Mouse (Mus musculus): ENCODE results near the gene Lgr4.

The Lgr4 gene

DNA sequence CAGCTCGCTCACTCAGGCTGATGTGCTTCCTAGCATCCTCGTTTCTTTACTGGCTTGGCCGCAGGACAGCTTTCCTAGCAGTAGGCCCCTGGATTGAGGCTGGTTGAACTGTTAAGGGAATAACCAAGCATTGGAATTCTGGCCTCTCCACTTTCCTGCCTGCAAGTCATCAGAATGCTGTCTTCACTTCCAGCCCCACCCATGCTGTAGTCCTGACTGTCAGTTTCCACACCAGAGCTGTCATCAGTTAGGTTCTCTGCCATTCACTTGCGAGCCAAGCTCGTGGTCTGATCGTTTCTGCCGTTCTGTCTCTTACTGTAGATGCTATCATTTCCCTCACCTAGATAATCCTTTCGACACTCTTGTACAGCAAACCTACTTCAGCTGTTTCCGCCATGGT is 27.5 kb downstream of the Lgr4 start:
- in situ Hi-C loops (cut with MboI, MseI), result no loop called here

DNA sequence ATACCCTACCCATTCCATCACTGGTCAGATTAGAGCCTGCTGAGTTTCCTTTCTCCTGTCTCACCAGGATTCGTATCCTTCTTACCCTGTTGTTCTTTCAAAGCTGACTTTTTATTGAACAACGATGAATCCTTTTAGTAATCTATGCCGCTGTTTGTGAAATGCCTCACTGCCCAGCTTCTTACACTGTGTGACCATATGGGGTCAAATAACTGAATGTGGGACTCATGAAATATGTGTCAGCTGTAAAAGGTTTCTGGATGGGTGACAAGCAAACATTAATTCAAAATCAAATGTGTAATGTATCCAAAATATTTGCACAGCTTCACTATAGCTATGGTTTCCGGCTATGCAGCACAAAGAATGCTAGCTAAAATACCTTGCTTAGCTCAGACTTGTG is 28.1 kb downstream of the Lgr4 start:
- in situ Hi-C loops (cut with MboI, MseI), result no loop called here

DNA sequence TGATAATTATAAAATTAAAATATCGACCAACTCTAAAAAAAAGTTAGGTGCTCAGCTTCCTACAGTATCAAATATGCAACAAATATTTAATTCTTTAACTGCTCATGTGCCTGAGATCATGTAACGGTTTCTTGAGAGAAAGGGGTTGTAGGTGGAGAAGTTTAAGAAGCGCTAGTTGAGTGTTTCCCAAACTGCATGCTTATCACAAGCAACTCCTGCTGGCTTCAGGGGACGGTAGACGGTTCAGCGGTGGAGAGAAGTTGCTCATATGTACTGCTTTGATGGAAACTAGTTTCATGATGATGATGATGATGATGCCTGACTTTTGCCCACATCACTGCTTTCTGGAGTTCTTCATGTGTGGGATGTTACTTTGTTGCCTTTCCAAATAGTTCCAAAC is 29.0 kb downstream of the Lgr4 start:
- in situ Hi-C loops (cut with MboI, MseI), result no loop called here

DNA sequence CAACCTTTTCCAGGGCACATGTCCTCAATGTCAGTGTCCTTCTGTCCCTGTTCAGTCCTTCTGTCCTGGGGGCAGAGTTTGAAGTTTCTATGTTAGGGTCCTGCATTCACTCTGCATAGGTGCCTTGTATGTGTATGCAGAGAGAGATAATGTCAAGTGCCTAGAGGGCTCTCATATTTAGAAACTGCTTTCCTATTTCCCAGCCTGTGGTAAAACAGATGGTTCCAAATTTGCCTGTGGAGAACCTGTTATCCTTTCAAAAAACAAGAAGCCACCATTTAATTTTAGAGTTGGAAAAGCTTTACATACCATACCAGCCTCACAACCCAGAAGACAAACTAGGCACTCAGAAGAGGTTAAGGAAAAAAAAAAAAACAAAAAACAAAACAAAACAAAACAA is 32.1 kb downstream of the Lgr4 start:
- in situ Hi-C loops (cut with MboI, MseI), result no loop called here

DNA sequence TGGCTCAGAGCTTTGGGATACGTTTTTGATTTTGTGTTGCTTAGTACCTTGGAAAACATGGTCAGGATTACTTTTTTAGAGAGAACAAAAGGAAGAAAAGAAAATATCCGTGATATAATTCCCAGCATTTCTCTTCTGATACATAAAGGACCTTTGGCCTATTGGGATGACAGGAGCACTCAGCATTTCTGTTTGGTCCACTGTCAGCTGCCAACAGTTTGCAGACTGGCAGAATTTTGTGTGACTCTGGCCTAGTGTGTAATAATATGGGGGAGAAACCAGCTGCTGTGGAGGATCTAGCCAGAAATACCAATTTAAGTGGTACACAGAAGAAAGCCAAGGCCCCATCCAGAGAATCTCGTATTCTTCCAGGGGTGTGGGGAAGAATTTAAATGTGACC is 32.9 kb downstream of the Lgr4 start:
- in situ Hi-C loops (cut with MboI, MseI), result no loop called here

DNA sequence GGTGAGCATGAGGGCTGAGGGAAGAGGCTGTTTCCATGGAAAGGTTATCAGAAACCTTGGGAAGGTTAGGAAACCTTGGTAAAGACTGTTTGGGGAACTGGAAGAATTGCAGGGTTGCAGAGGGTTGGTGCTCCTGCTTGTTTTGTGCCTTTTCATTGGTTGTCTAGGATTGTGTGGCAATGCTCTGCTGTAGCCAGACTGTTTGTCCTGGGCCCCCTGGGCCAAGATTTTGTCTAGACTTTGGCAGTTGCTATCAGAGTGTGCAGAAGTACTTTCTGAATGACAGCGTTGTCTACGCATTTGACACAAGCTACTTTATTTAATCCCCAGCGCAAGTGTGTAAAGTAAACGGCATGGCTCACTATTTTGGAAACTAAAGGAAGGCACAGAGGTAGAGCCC is 33.6 kb downstream of the Lgr4 start:
- in situ Hi-C loops (cut with MboI, MseI), result no loop called here

DNA sequence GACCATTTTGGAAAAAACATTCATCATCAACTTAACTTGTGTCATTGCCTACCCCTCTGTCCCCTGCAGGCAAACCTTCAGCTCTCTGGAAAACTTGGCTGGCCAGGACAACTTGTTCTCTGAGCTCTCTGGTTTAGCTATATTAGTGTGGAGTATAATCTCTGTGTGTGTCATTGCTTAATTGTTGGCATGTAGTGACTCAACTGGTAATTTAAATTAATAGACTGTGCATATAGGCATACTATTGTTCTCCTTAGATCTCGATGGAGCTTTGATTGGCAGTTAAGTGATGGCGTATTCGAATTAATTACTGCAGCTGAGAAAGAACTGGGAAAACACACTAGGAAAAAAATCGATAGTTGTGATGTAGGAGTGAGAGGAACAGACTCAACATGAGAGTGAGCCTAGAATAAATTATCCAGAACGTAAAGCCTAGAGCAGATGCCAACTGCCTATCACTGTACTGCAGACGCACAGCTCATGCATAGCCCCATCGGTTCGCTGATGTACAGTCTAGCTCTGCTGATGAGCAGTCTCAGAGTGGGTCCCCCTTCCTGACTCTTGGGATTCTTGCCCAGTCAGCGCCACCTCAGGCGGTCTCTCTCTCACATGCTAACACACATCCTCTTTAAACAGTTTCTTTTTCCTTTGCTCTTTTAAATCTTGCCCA is 35.7 kb downstream of the Lgr4 start:
- in situ Hi-C loops (cut with MboI, MseI), result no loop called here

DNA sequence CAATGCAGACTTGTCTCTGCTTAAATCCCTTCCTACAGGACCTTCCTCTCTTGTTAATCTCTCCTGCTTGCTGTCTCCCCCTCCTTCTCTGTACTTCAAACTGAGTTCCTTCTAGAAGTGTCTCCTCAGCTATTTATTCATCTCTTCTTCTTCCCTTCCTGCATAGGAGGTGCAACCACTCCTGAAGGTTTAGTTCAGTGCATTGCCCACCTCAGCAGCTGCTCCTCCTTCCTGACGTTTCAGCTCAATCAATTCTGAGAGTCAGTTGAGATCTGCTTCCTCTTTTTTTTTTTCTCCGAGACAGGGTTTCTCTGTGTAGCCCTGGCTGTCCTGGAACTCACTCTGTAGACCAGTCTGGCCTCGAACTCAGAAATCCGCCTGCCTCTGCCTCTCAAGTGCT is 36.4 kb downstream of the Lgr4 start:
- in situ Hi-C loops (cut with MboI, MseI), result no loop called here

DNA sequence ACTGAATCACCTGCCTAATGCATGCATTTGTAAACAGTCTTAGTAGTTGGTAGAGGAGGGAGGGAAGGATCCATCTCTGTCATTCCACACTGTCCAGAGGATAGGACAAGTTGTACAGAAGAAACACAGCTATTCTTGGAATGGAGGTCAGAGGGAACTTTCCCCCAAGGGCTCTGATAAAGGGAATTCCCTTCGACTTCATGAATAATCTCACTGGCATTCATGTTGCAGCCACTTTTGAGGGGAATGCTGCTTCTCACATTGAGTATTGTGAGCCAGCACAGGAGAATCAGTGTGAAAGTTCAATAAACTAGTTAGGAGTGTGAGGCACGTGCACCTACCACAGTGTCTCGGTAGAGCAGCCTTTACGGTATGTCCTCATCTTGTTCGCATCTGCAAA is 37.6 kb downstream of the Lgr4 start:
- in situ Hi-C loops (cut with MboI, MseI), result no loop called here

DNA sequence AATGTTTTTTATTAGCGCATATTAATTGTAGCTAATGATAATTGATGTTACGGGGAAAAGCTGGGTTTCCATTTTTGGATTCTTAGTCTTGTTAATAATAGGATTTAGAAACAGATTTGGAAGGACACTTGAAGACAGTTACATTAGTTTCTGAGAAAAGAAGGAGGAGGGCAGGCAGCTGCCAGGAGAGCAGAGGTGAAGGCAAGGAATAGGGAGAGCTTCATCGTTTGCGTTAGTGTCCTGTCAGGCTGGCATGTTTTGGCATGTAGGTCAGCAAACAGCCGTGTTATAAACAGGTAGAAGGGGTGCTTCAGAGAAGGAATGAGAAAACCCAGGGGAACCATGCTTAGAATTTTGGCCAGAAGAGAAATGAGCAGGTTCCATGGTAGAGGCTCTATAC is 38.5 kb downstream of the Lgr4 start:
- in situ Hi-C loops (cut with MboI, MseI), result no loop called here

DNA sequence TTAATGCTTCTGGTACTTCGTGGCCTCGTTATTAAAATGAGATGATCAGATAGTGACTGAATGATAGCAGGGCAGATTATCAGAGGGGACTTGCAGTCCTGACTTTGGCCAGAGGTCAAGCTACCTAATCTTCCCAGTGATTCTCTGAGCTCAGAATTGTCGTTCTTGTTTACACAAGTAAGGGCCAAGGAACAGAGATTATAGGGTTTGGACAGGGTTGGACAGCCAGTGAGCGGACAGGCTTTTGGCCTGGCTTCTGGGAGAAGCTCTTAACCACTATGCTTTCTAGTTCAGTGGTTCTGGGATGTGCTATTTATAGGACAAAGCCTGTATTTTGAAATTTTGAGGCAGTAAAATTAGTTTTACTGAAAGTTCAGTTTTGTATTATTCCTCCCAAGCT is 39.3 kb downstream of the Lgr4 start:
- in situ Hi-C loops (cut with MboI, MseI), result no loop called here

DNA sequence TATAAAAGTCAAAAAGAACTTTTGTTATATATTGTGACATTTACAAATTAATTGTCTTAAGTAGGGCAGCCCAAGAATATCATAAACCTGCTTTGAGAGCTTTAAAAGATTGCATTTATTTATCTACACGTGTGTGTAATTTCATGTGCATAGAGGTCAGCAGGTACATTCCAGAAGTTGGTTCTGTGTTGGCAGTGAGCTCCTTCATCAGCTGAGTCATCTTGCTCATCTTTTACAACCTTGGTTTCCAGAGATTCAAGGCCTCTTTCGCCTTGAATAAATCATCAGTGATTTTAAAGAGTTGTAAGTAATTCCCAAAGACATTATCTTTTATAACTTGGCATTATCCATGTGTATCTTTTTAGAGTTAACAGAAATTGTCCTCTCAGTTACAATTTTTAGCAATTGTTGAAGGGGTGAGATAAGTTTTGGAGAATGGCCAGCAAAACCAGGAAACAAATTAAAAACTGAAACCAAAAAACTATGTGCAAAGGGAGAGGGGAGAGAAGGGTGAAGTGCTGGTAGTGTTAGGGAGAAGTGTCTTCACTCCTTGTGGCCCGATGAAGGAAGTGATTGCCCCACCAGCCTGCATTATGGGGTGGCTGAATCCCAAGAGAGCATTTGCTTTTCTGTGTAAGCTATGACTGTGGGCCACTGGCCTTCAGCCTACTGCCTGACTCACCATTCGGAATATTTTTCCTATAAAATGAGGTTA is 41.4 kb downstream of the Lgr4 start:
- in situ Hi-C loops (cut with MboI, MseI), result no loop called here

DNA sequence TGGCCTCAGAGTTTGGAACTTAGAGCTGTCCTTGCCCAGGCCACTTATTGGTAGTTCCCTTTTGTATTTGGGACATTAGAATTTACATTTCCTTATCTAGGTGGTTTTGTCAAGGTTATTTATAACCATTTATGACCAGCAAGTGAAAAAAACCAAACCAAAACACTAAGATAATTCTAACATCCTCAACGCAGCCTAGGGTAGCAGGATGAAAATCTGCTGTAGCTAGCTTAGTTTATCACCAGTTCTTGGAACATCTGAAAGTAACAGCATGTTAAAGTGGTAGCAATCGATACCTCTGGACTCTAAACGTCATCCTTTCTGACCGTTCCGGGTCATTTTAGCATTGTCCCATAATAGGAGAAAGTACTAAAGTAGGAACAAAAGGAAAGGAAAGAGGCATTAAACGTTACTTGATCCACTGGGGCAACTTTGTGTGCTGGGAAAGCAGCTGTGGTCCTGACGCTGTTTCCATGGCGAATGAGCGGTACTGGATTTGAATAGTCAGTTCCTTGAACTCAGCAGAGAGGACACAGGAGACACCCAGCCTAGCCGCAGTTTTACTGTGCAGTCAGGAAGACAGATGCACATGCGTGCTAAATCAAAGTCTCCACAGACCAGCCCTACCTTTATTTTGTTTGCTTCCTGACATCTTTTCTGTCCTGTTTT is 42.1 kb downstream of the Lgr4 start:
- in situ Hi-C loops (cut with MboI, MseI), result no loop called here

DNA sequence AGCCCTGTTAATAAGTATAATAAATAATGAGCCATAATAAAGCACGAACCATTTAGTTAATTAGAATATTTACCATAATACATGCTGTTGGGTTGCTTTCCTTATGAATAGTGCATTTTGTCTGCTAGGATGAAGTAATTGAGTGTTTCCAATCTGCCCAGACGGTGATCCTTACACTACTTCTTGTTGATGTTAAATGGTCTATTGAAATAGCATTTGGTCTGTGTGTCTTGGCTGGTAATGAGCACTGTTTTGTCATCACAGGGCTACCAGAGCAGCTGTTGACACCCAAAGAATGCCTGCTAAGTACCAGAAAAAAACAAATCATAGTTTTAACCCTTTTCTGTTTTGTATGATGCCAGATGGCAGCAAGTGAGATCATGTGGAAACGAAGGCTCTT is 42.8 kb downstream of the Lgr4 start:
- in situ Hi-C loops (cut with MboI, MseI), result no loop called here

DNA sequence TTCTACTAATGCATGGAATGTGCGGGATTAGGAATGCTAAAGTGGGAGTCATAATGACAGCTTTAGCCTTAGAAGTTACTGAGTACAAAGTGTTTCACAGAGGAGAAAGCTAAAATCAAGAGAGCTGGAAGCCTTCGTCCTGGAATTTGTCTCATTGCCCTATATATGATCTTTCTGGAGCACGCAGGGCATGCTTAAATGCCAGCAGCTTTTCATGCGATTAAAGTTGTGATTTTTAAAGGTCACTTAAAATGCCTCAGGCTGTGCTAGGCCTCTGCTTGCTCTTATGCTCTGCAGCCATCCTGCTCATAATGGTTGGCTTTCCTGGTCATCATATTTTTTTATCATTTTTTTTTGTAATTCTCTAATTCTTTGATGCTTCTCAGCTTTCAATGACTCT is 43.7 kb downstream of the Lgr4 start:
- in situ Hi-C loops (cut with MboI, MseI), result no loop called here

DNA sequence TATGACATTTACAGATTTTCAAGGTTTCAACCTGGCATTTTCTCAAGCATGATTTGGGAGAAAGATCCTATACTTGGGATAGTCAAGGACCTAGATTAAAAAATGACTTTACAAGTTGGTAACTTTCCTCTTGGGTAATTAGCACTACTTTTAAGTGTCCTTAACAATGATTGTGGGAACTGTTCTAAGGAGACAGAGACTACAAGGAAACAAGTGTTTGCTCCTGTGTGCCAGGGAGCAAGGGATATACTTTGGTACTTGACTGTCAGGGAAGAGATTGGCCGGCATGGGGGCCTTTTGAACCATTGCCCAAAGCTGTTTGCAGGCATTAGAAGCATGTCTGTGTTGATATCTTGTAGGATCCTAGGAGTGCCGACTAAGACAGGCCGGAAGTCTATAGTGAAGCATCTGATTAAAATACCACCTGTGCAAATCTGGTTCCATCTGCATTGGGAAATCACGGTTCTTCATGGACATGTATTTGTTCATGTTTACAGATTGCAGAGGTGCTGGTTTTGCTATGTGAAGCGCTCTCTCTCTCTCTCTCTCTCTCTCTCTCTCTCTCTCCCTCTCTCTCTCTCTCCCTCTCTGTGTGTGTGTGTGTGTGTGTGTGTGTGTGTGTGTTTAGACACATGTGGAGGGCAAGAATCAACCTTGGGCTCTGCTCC is 46.3 kb downstream of the Lgr4 start:
- in situ Hi-C loops (cut with MboI, MseI), result no loop called here

DNA sequence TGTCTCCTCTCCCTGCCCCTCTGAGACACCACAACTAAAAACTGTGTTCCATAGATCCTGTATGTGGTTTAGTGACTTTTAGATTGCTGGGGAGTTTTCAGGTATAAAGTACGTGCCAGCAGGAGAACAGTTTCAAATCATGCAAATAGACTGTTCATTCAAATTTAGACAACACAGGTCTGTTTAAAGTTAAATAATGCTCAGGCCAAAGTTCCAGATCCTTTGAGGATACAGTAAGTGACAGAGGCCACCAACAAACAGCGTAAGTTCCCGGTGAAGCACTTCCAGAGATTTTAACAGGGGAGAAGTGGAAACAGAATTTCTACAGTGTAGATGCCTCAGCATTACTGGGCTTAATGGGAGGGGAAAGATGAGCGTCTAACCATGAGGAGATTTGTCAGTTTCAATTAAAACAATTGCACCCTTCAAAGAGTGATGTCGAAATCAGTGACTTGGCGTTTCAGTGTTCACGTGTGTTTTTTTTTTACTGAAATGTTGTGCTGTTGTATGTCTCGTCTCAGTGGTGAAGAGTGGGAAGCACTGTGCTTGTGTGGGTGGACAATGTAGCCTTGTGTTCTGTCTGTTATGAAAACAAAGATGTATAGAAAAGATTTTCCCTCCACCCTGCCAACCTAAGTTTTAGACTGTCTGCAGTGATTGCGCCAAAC is 48.4 kb downstream of the Lgr4 start:
- in situ Hi-C loops (cut with MboI, MseI), result no loop called here

DNA sequence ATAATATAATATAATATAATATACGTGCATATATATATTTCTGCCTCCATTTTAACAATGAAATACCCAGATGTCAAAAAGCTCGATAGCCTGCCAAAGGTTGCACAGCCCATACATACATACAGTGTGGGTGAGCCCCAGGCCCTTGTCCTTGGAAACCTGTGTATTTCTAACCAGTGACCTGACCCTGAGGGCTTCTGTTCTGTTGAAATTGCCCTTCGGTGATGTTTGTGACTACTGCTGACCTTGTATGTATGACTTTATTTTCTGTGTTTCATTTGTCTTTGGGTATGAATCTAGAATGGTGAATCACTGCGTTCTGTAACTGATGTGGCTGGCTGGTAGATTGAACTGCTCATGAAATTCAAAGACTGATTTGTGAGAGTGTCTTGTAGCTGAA is 49.4 kb downstream of the Lgr4 start:
- in situ Hi-C loops (cut with MboI, MseI), result no loop called here

DNA sequence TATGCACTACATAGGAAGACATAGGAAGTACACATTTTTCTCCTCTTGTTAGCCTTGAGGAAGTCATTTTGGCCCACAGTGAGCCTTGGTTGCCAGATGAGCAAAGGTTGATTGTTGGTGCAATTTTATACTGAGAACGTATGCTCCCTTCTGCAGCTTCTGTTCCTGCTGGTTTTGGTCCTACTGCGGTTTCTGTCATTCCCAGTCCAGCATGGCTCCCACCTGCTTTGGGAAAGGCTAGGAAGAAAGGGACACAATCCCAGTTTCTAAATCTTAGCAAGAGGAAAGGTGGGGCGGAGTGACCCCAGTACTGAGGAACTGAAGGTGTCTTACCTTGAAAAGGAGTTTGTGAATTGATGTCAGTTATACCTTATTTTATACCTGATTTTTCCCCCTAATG is 51.9 kb downstream of the Lgr4 start:
- in situ Hi-C loops (cut with MboI, MseI), result no loop called here

DNA sequence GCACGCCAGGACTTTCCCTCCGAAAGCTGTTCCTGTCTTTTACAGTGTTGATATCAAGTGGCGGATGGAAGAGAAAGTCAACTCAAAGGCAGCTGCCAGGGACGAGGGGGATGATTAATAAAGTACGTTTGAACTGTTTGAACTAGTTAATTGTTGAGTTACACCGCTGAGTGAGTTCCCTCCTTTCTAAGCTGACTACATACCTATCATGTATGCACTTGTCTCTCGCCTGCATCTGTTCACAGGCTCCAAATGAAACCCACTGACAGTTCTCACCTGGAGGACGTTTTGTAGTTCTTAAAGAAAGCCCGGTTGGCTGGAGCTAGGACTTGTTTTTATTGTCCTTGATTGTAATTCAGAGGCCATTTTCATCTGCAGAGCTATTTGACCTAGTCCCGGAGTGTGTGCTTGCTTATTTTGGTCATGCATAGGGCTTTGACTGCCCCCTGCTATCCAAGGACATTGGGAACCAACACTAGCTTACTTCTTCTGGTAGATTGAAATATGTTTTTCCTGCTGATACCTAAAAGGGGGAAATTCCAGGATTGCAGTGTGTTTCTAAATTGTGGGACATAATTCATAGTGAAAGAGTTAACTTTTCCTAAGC is 52.6 kb downstream of the Lgr4 start:
- in situ Hi-C loops (cut with MboI, MseI), result no loop called here

DNA sequence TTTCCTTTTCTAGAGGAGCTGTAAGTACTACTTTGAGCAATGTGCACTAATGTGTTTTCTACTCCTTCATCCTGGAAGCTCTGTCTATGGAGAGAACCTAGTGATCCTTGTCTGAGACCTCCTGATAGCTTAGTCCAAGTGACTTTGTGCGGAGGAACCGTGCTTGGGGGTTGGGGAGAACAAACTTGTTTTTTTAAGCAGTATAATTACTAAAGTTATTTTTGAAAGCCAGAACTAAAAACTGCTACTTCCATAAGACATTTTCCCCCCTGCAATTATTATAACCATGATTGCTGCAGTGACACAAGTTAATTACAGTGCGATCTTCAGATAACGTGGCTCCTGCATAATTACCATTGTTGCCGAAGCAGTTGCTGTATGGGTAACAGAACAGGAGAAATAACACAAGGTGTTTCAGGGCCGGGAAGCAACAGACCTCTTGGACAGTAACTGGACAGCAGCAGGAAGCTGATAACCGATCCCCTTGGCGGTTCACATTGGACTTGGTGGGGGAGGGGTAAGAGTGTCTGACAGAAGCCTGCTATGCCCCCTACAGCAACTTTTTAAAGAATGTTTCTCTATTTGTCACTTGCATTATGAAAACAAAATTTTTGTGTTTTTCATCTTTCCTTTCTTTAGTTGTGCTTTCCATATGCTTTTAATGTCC is 53.4 kb downstream of the Lgr4 start:
- in situ Hi-C loops (cut with MboI, MseI), result no loop called here
